Comparison of ENCODE assay signal across 1 mouse cellular context in the genomic region with DNA sequence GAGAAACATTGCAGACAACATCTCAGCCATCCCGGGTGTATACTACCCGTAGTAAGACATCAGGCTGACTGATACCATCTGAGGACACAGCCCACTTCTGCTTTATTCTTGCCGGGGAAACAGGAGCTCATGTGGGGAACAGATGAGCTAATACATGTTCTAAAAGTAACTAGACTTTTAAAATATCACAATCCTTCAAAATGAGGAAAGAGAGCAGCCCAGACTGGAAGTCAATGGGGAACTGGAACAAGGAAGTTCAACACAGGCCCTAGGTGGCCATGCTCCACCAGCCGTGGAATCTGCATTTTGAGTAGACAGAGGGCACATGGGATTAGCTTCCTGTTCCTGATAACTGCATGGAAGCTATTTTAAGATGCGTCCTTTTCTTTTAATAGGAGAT.
TF ChIP-seq lines count a peak whose summit lies in the region.

No protein-coding gene starts in this region.

TF ChIP-seq in MEL, 35 proteins besides CTCF, POLR2A, EP300 and RAD21 (continued from another document):
- TF ChIP-seq POLR2AphosphoS5 (IDR thresholded peaks at IDR 0.05; ENCODE audit: borderline replicate concordance, low read depth, low read length) (no peak), USF2 (IDR thresholded peaks at IDR 0.05; ENCODE audit: borderline replicate concordance in 1 of 2, insufficient read depth in 1 of 2, low read depth in 1 of 2, low read length in 2 of 2) (no peak), UBTF (IDR thresholded peaks at IDR 0.05; ENCODE audit: borderline replicate concordance, insufficient read depth, low read depth, low read length) (peak; percentile 95; the same call in 1 of the 2 replicates), MAZ (IDR thresholded peaks at IDR 0.05; ENCODE audit: low read depth, low read length) (no peak), ZMIZ1 (IDR thresholded peaks at IDR 0.05; ENCODE audit: low read depth, low read length) (no peak), GABPA (IDR thresholded peaks at IDR 0.05; ENCODE audit: low read depth, low read length) (no peak), TBP (IDR thresholded peaks at IDR 0.05; ENCODE audit: low read depth, low read length) (peak; percentile 96), SMC3 (IDR thresholded peaks at IDR 0.05; ENCODE audit: low read depth, low read length) (no peak), SIN3A (IDR thresholded peaks at IDR 0.05; ENCODE audit: low read length) (no peak), CHD2 (IDR thresholded peaks at IDR 0.05; ENCODE audit: low read length) (no peak), ETS1 (IDR thresholded peaks at IDR 0.05; ENCODE audit: low read depth, low read length) (peak; percentile 70; the same call in 1 of the 2 replicates), NRF1 (IDR thresholded peaks at IDR 0.05; ENCODE audit: insufficient read depth, low read depth, low read length, poor library complexity, severe bottlenecking) (no peak), TCF12 (IDR thresholded peaks at IDR 0.05; ENCODE audit: low read depth, low read length) (no peak), NELFE (IDR thresholded peaks at IDR 0.05; ENCODE audit: low read depth, low read length) (no peak), E2F4 (IDR thresholded peaks at IDR 0.05; ENCODE audit: borderline replicate concordance, low read depth, low read length) (no peak), JUND (IDR thresholded peaks at IDR 0.05; ENCODE audit: low read depth, low read length) (no peak), POLR2AphosphoS2 (IDR thresholded peaks at IDR 0.05; ENCODE audit: low read length) (no peak), TAL1 (IDR thresholded peaks at IDR 0.05; ENCODE audit: low read length) (no peak), MYC (IDR thresholded peaks at IDR 0.05; ENCODE audit: low read depth, low read length) (peak; percentile 90), CHD1 (IDR thresholded peaks at IDR 0.05; ENCODE audit: low read depth, low read length) (no peak), RCOR1 (IDR thresholded peaks at IDR 0.05; ENCODE audit: low read depth, low read length) (no peak), USF1 (IDR thresholded peaks at IDR 0.05; ENCODE audit: low read depth, low read length) (no peak), MAFK (IDR thresholded peaks at IDR 0.05; ENCODE audit: borderline replicate concordance, low read depth, low read length) (no peak), ZKSCAN1 (IDR thresholded peaks at IDR 0.05; ENCODE audit: low read depth, low read length) (no peak), ZC3H11A (IDR thresholded peaks at IDR 0.05; ENCODE audit: low read depth, low read length) (no peak), MYB (IDR thresholded peaks at IDR 0.05; ENCODE audit: low read depth, low read length) (no peak)
